Mouse (Mus musculus) kidney, postnatal 25 days (tissue): ENCODE data around the gene Klk10.
A peak's percentile ranks its signal among the peaks of the same experiment; 100 is the strongest.

Experiments used
- DNase-seq, 2 experiments: peaks; one replicate each; pipeline ENCODE4 v3.0.0; 2021; ENCODE audit warnings: mixed read lengths in 2 of 2

Gene Klk10

DNA sequence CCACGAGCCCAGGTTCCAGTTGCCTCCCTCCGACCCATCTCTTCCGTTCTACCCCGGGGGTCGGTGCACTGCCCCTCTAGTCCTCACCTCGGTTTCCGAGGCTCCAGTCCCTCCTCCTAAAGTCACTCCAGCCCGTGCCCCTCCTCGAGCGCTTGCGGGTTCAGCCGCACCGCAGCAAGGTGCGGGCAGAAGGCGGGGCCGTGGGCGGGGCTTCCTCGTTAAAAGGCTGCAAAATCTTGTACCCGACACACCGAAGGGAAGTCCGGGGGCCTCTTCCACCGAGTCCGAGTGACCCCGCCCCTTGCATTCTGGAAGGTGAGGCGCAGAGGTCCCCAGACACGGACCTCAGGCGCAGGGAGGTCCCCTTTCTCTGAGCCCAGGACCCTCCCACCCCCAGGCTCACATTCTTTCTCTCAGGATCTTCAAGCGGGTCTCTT is 16.5 kb downstream of the Klk10 start, which contains the start of gene Klk8:
Klk8 (plus strand) TSS at position 245 of the 437 bp plus-strand sequence.
- DNase-seq: peak; percentile 33 to 52

DNA sequence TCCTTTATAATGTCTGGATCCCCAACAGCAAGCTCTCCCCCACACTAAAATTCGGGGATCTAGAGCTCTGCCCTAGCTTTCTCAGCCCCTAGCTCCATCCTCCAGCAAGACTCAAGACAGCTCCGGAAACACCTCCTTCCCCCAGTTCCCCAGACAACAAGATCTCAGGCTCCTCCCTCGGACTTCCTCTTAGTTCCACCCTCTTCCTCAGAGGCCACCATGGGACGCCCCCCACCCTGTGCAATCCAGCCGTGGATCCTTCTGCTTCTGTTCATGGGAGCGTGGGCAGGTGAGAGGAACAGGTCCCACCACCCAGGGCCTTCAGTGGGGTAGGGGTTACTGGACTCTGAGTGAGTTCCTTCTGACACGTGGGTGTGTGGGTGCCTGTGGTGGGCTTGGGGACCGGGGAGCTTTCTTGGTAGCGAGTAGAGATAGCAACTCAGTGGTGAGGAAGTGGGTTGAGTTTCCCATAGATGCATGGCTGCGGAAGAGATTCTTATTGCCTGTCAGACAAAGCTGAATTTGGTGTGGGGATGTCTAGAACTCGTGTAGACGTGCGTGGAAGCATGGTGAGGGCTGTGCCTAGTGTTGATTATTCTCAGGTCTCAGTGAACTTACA is 17.1 kb downstream of the Klk10 start:
- peak in 1 of 2 experiments; percentile 6 for DNase-seq

DNA sequence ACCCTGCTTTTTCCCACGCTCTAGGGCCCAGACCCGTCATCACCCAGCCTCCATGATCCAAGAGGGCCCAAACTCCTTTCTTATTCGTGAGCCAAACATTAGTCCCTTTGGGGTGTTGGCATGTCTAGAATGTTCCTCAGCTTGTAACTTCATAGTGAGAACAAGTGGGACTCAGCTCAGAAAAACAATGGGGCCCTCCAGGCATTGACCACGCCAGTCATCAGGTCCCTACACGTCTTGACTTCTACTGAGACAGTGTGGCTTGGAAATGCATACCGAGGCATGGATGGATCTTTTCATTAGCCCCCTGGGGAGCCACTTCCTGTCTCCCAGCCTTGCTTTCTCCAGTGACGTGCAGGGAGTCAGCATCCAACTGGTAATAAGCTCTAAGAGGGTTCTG is 19.0 kb downstream of the Klk10 start:
- DNase-seq: no peak

DNA sequence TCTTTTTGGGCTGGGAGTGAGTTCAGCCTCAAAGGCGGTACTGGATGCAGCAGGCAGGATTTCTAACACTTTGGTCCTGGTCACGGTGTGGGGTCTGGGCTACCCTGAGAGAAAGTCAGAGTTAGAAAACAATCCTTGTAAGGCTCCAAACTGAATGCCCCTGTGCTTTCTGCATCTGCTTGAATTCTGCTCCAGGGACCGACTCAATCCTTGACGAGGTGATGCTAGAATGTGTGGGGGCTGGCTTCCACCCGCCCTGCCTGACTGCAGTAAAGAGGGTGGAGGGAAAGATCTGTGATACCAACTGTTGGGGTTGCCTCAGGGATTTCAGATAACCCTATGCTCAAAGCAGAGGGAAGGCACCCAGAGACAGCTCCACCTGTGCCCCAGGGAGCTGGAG is 30.2 kb downstream of the Klk10 start, which contains the start of gene Klk7:
Klk7 (plus strand) TSS at position 301 of the 400 bp plus-strand sequence.
- no peak for DNase-seq

DNA sequence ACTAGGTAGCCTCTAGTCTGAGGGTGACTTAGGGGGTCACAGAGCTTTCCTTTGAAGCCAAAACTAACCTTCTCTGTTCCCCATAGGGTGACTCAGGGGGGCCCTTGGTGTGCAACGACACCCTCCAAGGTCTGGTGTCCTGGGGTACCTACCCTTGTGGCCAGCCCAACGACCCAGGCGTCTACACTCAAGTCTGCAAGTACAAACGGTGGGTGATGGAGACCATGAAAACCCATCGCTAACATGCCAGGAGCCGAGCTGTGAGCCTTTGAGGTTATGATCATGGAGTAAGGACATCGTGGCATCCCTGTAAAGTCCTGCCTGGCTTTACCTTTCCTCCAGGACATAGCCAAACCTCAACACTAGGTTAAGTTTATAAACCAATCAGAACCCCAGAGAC is 34.4 kb downstream of the Klk10 start:
- no peak for DNase-seq

DNA sequence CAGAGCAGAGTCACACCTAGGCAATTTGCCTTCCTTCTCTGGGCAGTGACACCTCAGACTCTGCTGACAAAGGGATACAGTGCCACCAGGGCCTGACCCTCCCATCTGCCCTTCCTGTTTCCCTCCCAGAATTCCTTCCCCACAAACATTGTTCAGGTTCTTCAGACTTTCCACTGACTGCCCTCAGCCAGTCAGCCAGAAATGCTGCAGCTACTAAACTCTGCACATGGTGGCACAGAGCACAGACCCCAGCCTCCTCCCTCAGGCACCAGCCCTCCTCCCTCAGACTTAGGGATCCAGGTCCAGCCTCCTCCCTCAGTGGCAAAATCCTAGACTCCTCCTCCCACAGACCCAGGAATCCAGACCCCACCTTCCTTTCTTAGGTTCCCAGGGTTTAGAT is 35.9 kb downstream of the Klk10 start:
- DNase-seq: no peak

DNA sequence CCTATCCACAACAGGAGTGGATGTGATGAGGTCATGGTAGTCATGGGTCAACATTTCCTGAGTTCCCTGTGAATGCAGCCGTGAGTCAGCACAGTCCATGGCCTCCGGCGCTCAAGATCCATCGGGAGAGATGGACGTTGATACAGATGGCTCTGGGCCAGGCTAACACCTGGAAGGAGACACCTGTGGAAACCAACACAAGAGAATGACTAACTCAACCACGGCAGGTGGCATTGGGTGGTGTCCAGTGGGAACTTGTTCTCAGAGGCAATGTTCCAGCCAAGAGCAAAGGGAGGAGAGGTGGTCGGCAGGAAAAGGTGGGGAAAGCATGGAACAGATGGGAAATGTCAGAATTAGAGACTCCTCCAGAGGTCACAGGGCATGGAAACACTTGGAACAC is 40.7 kb downstream of the Klk10 start:
- DNase-seq: no peak

DNA sequence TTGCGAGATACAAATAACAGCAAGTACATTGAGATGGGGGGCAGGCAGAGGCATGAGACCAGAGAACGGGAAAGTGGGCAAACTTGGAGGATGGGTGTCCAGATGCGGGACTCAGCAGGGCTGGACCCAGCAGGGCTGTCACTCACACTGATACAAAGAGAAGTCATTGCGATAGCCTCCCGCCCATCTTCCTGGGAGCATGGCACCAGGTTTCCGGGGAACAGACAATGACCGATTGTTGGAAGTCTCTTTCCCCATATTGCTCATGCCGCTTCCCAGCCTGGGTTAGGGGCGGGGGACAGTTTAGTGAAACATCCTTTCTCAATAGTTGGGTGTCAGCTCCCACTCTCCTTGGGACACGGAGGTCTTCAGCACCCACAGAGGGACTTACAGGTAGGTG is 43.4 kb downstream of the Klk10 start, which contains the start of gene Klk6:
Klk6 (plus strand) TSS at position 301 of the 400 bp plus-strand sequence.
- DNase-seq: no peak

DNA sequence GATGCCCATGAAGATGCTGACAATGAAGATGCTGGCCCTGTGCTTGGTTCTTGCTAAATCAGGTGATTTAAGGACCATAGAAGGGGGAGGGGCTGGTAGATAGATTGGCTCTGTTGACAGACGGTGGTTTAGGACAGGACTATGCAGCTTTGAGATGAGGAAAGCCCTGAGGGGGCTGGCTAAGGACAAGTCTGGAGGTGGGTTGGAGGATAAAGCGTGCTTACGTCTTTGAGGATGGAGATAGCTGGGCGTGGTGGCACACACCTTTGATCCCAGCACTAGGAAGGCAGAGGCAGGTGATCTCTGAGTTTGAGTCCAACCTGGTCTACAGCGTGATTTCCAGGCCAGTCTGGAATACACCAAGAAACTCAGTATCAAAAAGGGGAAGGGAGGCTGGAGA is 45.2 kb downstream of the Klk10 start:
- DNase-seq: no peak

DNA sequence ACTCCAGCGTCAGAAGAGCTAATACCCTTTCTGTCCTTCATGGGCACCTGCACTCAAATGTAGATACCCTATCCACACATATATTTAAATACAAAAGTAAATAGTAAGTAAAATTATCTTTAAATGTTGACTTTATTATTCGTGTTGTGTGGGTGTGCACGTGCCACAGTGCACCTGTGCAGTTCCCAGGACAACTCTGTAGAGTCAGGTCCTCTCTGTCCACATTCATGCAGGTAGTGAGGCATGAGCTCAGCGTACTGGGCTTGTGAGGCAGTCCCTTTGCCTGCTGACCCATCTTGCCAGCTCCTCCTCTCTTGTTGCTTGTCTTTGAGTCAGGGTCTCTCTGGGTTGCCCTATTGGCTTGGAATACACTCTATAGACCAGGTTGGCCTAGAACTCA is 46.9 kb downstream of the Klk10 start:
- no peak for DNase-seq

DNA sequence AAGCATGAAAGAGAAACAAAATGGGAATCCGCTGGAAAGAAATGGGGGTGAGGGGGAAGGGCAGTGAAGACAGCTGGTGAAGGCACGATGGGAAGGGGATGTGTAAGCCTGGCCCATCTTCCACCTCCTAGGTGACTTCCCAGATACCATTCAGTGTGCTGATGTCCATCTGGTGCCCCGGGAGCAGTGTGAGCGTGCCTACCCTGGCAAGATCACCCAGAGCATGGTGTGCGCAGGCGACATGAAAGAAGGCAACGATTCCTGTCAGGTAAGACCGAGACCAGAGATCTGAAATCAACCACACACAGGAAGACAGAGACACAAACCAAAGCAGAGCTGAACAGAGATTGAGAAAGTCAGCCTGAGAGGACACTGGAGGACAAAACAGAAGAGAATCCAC is 48.2 kb downstream of the Klk10 start:
- DNase-seq: no peak
